Mouse (Mus musculus): Measurements from ENCODE around the gene Nup54. TPM values are rescaled to one million over a fixed set of nuclear protein-coding genes. Genes with fewer than 3 reads are reported as not detected.

Gene Nup54
- total RNA-seq, 4 experiments from 2014 or later: 9.5 to 13.5 (median 10.8) TPM

DNA sequence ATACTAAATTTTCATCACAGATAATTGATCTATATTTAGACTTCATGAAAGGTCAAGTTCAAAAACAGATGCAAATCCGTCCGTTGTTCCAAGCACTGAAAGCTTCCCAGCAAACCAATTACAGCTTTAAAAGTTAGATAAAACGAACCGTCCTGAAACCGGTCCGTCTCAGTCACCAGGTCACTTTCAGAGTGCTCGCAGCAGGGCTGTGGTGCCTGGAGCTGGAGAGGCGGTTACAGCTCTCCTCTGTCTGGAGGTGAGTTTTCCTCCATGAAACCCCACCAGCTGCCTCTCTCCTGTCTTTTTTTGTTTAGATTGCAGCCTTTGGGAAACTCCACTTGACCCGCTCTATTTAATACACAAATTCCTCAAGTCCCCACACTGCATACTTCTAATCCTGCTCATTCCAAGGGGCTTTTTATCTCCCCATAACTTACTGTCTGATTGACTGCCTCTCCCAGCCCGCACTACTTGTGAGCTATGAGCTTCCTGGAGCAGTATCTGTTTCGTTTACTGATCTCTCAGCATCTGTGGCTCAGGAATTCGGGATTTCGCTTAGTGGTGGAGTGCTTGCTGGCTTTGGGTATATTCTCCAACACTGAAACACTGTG, 58.1 kb downstream of the Nup54 start:
- DNase-seq (ENCODE audit: low spot score in 2 of 2): no peak

DNA sequence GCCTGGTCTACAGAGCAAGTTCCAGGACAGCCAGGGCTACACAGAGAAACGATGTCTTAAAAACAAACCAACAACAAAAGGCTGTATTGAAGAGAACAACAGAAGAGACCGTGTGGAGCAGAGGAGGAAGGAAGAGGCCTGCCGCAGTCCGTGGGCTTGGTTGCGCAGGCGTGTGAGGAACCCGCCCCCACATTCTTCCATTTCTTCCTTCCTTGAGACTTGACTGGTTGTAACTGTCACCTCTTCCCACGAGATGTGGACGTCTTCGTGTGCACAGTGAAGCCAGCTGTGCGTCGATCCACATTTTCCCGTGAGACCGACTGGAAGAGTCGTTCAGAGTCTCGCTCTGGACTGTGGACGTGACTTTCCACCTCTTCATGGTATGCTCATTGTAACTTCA, 59.7 kb downstream of the Nup54 start:
- DNase-seq (ENCODE audit: low spot score in 2 of 2): no peak

DNA sequence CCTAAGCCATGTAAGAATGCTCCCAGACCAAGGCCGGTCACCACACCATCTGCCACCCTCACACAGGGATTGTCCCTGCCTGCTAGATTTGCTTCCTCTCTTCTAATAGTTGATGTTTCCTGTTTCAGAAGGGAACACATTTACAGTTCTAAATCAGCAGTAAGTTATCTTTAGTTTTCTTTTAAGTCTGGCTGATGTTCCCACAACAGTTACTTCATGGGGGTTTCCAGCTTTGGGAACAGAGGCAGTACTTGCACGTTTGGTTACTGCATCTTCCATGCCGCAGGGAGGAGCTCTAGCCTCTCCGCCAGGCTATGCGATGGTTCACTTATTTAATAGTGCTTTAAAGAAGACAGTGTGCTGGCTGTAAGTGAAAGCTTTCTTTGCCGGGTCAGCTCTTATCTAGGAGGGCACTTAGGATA, 60.3 kb downstream of the Nup54 start:
- DNase-seq (ENCODE audit: low spot score in 2 of 2): no peak

DNA sequence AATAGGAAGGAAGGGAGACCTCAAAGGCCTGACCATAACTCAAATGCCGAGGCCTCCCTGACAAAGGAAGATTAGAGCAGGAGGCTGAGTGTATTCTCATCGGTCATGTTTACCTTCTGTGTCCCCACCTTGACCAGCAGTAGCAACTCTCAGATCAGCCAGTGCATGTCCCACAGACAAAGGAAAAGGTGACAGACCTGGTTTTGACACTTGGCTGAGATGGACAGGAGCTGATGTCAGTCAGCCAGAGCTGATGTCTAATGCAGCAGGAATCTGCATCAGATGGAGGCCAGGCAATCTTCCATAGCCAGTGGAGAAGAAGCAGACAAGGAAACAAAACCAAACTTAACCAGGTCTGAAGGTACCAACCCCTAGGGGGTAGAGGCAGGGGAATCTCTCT, 62.4 kb downstream of the Nup54 start:
- DNase-seq (ENCODE audit: low spot score in 2 of 2): no peak

DNA sequence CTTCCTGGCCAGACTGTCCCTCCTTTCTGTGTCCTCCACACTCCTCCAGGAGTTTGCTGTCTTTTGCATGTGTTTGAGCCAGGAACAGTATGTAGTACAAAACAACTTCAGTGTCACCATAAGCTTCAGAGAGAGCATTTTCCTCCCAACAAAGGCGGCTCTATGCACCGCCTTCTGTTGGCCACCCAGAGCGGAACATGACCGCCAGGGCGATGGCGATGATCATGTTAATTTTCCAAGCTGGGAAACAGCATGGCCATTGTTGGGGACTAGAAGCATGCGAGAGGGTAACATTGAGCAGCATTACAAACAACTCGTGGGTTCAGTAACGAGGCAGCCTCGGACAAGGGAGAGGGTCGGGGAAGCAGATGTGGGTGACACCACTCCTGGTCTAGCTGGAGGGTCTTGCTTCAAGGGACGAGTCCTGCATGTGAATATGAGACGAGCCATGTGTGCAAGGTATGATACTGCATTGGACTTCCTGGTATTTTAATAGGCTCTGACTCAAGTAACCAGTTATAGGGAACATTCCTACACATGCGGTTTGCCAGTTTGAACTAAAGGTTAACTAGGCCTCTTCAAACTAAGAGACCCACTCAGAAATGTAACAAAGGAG, 63.5 kb downstream of the Nup54 start:
- DNase-seq (ENCODE audit: low spot score in 2 of 2): no peak

DNA sequence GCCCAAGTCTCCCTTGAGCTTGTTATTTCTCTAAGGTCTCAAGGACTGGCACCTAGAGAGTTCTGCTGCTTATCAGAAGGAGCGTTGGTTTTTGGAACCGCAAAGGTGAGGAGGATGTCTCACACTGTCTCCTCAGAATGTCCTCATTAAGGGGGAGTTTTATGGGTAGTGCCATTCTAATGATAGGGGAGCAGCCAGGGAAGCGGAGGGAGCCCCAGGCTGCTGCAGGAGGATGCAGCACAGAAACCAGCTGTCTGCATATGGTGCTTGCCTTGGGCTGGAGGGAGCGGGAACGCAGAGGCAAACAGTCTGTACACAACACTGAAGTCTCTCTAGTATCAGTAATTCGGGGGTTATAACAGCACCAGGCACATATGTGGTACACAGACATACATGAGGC, 64.1 kb downstream of the Nup54 start:
- no peak for DNase-seq (ENCODE audit: low spot score in 2 of 2)

DNA sequence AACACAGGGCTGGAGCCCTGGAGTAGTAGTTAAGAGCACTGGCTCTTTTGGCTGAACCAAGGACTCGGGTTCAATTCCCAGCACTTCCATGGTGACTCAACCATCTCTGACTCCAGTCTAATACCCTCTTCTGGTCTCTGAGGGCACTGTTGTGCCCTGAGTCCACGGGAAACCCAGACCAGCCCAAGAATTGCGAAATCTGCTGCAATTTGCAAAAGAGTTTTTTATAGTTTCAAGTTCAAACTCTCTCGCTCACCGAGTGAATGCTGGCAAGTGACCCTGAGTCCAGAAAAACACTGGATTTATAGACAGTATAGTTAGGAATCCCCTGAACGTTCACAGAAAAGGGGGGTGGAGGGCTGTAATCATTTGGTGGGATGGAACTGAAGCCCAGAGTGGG, 64.6 kb downstream of the Nup54 start:
- DNase-seq (ENCODE audit: low spot score in 2 of 2): no peak

DNA sequence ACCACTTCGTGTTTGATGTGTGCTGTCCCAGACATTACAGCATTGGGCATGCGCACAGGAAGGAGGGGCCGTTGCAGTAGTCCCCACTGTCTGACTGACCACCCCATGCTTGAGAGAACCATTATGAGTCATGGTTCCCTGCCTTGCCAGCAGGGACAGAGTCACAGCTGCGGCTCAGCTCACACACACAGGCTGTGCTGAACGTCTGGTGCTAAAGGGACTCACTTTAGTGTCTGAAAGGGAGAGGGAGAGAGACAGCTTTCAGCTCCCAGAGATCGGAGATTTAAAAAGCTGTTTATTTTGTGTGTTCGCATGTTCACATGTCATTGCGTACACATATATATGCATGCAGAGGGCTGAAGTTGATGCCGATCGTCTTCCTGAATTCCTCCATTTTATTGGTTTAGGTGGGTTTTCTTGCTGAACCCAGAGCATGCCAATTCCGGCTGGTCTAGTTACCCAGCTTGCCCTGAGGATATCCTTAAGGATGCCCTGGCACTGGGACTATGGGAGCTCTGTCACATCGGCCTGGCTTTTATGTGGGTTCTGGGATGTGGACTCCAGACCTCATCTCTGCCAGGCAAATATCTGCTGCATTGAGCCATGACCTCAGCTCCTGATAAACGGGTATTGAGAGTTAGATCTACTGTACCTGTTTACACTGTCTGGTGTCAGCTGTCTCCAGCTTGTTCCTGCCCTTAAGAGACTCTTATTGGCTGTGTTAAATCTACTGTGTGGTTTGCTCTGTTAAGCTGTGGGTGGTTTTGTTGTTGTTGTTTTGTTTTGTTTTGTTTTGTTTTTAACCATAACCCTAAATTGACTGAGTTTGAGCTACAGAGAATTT, 65.6 kb downstream of the Nup54 start:
- DNase-seq (ENCODE audit: low spot score in 2 of 2): peak; percentile 35 to 66

DNA sequence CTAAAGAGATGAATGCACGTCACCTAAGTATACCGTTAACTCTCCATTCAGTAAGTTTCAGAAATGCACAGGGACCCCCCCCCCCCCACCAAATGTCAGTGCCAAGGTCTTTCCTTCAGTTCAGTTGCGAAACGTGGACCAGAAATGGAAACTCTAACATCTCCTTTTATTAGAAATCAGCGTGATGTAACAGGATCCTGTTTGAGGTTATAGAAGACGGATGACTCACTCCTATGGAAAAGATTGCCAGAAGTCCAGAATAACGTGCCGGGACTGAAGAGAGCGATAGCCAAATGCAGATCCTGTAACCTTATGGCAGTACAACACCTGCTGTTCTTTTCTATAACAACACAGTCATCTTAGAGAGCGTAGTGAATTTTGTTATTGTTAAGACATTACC, 66.6 kb downstream of the Nup54 start:
- no peak for DNase-seq (ENCODE audit: low spot score in 2 of 2)

DNA sequence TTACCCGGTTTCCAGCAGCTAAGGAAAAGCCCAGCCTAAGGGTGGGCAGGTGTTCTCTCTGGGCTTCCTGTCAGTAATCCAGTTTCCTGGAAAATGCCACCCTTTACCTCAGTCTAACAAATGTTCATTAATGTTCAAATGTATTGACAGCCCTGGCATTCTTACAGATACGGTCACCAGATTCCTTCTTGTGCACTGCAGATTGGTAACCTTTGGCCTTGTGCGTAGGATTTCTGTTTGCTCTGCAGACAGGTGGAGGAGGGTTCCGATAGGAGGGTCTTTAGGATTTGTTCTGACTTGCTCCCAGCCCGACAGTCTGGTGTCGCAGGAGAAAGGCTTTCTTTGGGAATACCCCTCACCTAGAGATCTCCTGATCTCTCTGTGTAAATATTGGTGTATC, 68.5 kb downstream of the Nup54 start:
- no peak for DNase-seq (ENCODE audit: low spot score in 2 of 2)

Small RNA genes lying within 50 kb of the gene (microRNA-seq; reads per million reads assigned to microRNA genes)
- not detected for gene Mir6415

Other genes with a start within 250 kb of the Nup54 start
- gene U90926, start 219.8 kb downstream of the Nup54 start, total RNA-seq (2022): not detected
- under 1 TPM in 1 of 4 experiments, not detected in 3; 0.19 TPM for gene Ppef2, start 178.9 kb downstream of the Nup54 start, total RNA-seq (2022)
- gene Naaa, start 157.0 kb downstream of the Nup54 start, total RNA-seq (2022): 1 to 10 TPM; 4.7 to 6.2 (median 5.6) TPM
- 10 to 100 TPM; 15.4 to 21.1 (median 18.4) TPM for gene Sdad1, start 124.7 kb downstream of the Nup54 start, total RNA-seq (2022)
- gene Cxcl9, start 107.1 kb downstream of the Nup54 start, total RNA-seq (2022): under 1 TPM in 2 of 4 experiments, not detected in 2; 0.15 to 0.47 TPM
- gene Art3, start 103.4 kb downstream of the Nup54 start, total RNA-seq (2022): 100 to 1,000 TPM; 404 to 480 (median 430) TPM
- under 1 TPM in 1 of 4 experiments, not detected in 3; 0.46 TPM for gene Cxcl10, start 86.3 kb downstream of the Nup54 start, total RNA-seq (2022)
- gene Scarb2, start 71.6 kb upstream of the Nup54 start, total RNA-seq (2022): 10 to 100 TPM; 72.4 to 89.7 (median 80.3) TPM
- gene Fam47e, start 119.8 kb upstream of the Nup54 start, total RNA-seq (2022): not detected
- gene Stbd1, start 167.8 kb upstream of the Nup54 start, total RNA-seq (2022): 10 to 100 TPM; 35.7 to 80.7 (median 50.1) TPM
- gene Ccdc158, start 240.1 kb upstream of the Nup54 start, total RNA-seq (2022): 1 to 10 TPM in 2 of 4 experiments, under 1 TPM in 2; 0.43 to 1.4 (median 0.86) TPM
- gene Shroom3, start 248.2 kb upstream of the Nup54 start, total RNA-seq (2022): 1 to 10 TPM in 1 of 4 experiments, under 1 TPM in 3; 0.29 to 1.0 (median 0.81) TPM